Mouse (Mus musculus): ENCODE data around the gene Myo6.

The Myo6 gene

DNA sequence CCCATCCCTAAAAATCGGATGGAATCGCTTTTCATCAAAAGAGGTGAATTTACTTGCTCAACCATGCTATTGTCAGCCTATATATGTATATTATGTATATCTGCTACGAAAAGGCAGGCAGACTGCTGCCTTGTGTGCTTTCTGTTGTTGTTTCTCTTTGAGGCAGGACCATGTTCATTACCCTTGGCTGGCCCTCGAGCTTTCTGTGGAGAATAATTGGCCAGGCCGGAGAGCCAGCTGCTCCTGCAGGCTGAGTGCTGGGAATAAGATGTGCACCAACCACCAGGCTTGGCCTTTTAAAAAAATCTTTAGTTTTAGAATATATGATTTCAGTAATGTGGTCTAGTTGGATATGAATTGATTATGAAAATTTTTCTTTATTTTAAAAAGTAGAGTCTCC lies 19.3 kb downstream of the Myo6 start:
- no peak for DNase-seq

GRCm38 (mm10) chr9:80185737-80186136 lies 20.9 kb downstream of the Myo6 start:
- DNase-seq, result no peak

DNA sequence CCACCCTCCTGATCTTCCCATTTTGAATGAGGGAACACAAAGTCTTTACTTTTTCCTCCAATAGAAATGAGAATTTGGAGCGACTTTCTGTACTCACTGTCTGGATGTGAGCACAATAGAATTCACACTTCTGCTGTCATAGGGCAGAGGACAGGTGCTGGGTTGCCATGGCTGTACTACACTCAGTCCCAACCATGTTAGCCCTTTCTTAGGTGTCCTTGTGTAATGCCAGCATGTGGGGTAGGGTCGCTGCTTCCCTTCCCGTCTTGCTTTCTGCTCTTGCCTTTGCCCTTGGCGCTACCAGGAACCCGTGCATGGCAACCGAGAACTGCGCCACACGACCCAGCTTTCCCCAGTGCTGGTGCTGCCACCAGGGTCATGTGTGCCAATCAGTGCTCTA lies 21.9 kb downstream of the Myo6 start:
- no peak for DNase-seq

GRCm38 (mm10) chr9:80188324-80188893 lies 23.6 kb downstream of the Myo6 start:
- DNase-seq, result no peak

- DNase-seq, result no peak
These were observed 26.4 kb downstream of the Myo6 start for GRCm38 (mm10) chr9:80191240-80191639.

GRCm38 (mm10) chr9:80192324-80192723 lies 27.5 kb downstream of the Myo6 start:
- no peak for DNase-seq

DNA sequence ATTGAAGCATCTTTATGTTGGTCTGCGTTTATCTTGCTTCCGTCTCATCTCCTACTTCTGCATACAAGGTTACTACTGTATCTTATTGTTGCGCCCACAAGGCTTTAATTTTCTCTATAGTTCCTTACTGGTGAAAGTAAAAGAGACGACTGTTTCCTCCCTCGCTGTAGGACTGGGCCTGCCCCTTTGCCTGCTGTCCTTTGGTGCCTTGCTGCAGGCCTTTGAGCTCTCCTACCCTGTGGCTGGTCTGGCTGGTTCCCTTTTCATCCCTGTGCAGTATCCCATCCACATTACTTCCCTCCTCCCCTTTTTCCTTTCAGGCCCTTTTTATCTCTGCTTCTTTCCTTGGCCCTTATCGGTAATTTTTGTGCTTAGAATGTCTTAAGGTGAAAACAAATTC lies 29.6 kb downstream of the Myo6 start:
- no peak for DNase-seq

GRCm38 (mm10) chr9:80196161-80196560 lies 31.3 kb downstream of the Myo6 start:
- no peak for DNase-seq

DNA sequence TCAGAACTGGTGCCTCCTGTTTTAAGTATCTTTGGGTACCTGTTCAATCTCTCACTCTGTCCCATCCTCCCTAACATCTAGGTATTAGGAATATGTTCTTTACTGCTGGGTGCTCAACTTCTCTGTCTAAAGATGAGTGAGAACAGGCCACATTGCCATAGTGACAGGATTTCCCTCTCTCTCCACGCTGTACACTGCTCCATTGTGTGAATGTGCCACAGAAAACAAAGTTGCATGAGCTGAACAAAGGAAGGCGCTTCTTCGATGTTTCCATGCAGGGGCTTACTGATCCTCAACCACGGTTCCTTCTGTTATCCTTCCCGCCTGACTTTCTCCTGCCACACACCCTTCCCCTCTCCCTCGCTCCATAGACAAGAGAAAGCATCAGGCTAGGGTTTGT lies 32.4 kb downstream of the Myo6 start:
- no peak for DNase-seq

GRCm38 (mm10) chr9:80200855-80201254 lies 36.0 kb downstream of the Myo6 start:
- no peak for DNase-seq

- no peak for DNase-seq
These were observed 37.7 kb downstream of the Myo6 start for GRCm38 (mm10) chr9:80202374-80203060.

GRCm38 (mm10) chr9:80208681-80209080 lies 43.9 kb downstream of the Myo6 start:
- no peak for DNase-seq

- no peak for DNase-seq
These were observed 44.6 kb downstream of the Myo6 start for GRCm38 (mm10) chr9:80209459-80209858.

- no peak for DNase-seq
These were observed 45.3 kb downstream of the Myo6 start for GRCm38 (mm10) chr9:80210096-80210495.

DNA sequence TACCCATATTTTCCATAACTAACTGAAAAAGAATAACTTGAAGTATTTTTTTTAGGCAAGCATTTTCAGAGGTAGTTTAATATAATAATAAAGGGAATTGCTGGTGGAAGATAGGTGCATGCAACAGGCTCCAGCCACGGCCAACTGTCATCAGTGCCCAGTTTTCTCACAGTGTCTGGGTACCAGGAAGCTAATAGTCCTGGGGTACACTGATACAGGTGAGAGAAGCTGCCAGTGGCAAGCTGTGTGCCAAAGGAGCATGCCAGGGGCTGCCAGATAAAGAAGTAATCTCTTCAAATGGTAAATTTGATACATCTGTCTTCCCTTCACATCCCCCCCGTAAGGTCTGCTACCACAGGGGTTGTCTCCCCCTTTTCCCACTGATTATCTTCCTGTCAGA lies 48.6 kb downstream of the Myo6 start:
- DNase-seq, result no peak

- no peak for DNase-seq
These were observed 50.7 kb downstream of the Myo6 start for GRCm38 (mm10) chr9:80215502-80215901.

GRCm38 (mm10) chr9:80216786-80217501 lies 52.1 kb downstream of the Myo6 start:
- no peak for DNase-seq

DNA sequence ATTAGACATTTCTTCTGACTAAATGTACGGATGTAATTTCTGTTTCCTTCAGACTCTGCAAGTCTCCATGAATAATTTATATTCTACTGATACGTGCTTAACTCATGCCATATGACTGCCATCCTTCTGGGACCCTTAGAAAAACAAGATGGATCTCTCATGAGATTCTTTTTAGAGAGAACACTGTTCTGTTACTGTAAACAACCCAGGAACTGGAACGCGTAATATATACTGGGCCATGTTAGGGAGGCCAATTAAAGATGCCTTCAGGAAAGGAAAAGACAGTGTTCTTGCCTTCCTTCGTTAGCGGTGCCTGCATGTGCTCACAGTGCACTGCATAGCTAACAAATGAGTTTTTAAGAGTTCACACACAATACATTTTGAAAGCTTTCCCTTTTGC lies 53.9 kb downstream of the Myo6 start:
- no peak for DNase-seq

GRCm38 (mm10) chr9:80223989-80224635 lies 59.3 kb downstream of the Myo6 start:
- peak; percentile 37 for DNase-seq

DNA sequence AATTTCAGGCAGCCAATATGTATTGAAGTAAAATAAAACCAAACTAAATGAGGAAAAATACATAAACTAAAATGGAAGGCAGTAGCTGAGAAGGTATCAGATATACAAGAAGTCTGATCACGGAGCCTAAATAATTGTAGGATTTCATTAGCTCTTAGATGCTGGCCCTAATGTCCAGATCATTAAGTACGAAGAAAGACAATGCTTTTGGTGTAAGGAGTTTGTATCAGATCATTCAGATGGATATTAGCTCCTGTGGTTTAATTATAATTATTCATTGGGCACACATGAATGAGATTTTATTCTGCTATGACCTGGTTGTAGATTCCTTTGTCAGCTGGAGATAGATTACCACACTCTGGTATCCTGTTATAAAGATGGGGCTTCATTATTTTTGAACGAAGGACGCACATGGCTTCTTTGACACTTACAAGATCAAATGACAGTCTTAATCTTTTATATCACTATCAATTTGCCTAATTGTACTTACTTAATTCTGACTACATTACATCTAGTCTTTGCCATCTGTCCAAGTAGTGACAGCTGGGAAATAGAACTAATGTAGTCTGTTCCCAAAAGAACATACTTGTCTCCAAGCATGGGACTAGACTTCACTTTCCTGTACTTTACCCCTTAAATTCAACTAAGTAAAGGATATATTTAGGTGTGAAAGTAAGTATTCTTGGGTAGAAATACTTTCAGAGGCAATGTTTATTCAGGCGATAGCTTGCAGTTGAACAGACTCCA lies 61.9 kb downstream of the Myo6 start:
- DNase-seq, result no peak

DNA sequence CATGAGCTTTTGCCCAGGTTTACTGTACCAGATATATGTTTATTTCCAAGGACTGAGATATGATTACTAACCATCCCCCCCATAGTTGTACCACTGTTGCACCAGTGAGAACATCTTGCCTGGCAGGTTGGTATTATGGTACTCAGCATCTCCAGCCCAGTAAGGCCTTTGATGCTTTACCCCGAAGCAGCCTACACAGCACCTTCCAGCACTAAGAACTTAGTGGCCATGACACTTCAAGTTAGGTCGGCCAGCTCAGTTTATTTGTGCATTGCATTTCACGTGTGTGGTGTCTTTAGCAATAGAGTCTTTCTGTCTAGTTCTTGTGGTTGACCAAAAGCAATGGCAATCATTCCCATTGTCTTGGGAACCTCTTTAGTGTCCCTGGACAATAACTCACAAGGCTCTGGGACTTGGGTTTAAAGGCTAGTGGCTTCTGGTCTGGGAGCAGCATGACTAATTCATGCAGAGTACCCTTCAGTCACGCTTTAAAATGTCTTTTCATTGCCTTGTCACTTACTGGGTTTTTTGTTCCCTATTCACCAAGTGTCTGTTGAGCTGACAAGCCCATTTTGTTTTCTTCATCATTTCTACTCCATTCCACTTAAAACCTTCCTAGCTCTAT lies 69.1 kb downstream of the Myo6 start:
- no peak for DNase-seq

DNA sequence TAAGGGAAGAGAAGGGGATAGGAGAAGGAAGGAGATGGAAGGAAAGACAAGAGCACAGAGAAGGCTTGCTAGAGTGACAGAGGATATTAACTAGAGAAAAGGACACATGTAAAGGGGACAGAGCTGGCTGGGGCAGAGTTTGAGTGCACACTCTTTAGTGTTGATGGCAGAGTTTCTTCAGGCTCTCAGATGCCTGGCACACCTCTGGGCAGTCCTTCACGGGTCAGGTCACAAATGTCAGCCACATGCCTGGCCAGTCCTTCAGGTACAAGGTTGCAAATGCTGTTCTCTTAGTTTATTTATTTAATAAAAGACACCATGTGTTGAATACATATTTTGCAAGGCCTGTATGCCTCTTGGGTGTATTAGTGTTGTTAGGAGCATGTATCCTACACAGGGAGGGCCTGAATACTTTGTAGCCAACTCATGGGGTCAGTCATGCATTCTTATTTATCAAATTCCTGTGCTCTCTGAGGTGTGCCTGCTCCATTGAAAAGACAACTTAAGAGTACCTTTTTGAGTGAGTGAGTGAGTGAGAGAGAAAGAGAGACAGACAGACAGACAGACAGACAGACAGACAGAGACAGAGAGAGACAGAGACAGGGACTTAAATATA lies 72.5 kb downstream of the Myo6 start:
- no peak for DNase-seq
